Mouse (Mus musculus) brain, embryonic 14.5 days (tissue): ENCODE results near the gene Hpf1. TPM values are rescaled to one million over a fixed set of nuclear protein-coding genes. Genes with fewer than 3 reads are reported as not detected.

Experiments used
- DNase-seq: peaks from one replicate; pipeline ENCODE4 v3.0.0-alpha.2; 2011; ENCODE audit warnings: low read depth
- CTCF ChIP-seq: fragments of 200-500 bp; IDR thresholded peaks from 2 replicates; pipeline ENCODE4 v1.5.1; 2012; ENCODE audit warnings: inconsistent platforms, mild to moderate bottlenecking, moderate library complexity, borderline replicate concordance; ENCODE audit not compliant: insufficient read depth, insufficient read length; ENCODE audit errors: extremely low read depth
- POLR2A ChIP-seq: fragments of 200-500 bp; IDR thresholded peaks from 2 replicates; pipeline ENCODE4 v1.6.1; 2012; ENCODE audit warnings: mild to moderate bottlenecking, inconsistent platforms, borderline replicate concordance; ENCODE audit not compliant: poor library complexity, insufficient read depth, insufficient read length, severe bottlenecking; ENCODE audit errors: extremely low read depth
- polyA plus RNA-seq: library from polyadenylated mRNA; depleted of rRNA; stranded (reverse); fragments of >200 nt; gene quantifications from 2 replicates; pipeline ENCODE4 v1.2.3, GENCODE M21; 2012

The Hpf1 gene
- polyA plus RNA-seq, 1 experiment: 54.7 TPM

GRCm38 (mm10) chr8:60869761-60870160 lies 20.5 kb upstream of the Hpf1 start:
- DNase-seq: no peak
- TF ChIP-seq CTCF (no peak), POLR2A (no peak)

GRCm38 (mm10) chr8:60870231-60871193 lies 19.7 kb upstream of the Hpf1 start:
- no peak for DNase-seq
- TF ChIP-seq POLR2A: no peak
- TF ChIP-seq CTCF: no peak

GRCm38 (mm10) chr8:60878617-60879016 lies 11.6 kb upstream of the Hpf1 start:
- TF ChIP-seq CTCF: no peak
- no peak for TF ChIP-seq POLR2A
- DNase-seq: no peak

GRCm38 (mm10) chr8:60883419-60884137 lies 6.6 kb upstream of the Hpf1 start:
- TF ChIP-seq POLR2A: no peak
- no peak for TF ChIP-seq CTCF
- DNase-seq: no peak

GRCm38 (mm10) chr8:60886736-60887135 lies 3.5 kb upstream of the Hpf1 start:
- TF ChIP-seq CTCF (no peak), POLR2A (no peak)
- DNase-seq: peak; percentile 18

GRCm38 (mm10) chr8:60889131-60889842 lies 931 bp upstream of the Hpf1 start:
- peak; percentile 18 for DNase-seq

GRCm38 (mm10) chr8:60890520-60890874 lies 279 bp downstream of the Hpf1 start:
- no peak for DNase-seq
- TF ChIP-seq POLR2A (no peak), CTCF (no peak)

More at GRCm38 (mm10) chr8:60889131-60889842, 931 bp upstream of the Hpf1 start:
- no peak for TF ChIP-seq POLR2A

- TF ChIP-seq POLR2A (no peak), CTCF (no peak)
- no peak for DNase-seq
Observed at GRCm38 (mm10) chr8:60891757-60892156, 1.5 kb downstream of the Hpf1 start.

DNA sequence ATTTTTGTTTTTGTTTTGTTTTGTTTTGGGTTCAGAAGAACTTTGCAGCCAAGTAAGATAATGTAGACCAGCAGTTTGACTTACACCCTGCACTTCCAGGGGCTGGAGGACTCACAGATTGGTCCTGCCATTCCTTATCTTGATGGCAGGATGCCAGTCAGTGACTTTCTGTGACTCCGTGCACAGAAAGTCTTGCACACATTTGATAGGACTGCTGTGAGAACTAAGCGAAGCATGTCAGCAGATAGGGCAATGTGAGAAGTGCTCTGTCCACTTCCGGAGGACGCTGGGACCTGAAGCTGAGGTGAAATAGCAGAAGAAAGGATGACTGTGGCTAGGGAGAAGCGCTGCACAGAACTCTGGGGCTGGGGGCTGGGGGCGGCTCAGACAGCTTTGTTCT lies 5.7 kb downstream of the Hpf1 start:
- no peak for DNase-seq
- TF ChIP-seq CTCF: no peak
- no peak for TF ChIP-seq POLR2A

DNA sequence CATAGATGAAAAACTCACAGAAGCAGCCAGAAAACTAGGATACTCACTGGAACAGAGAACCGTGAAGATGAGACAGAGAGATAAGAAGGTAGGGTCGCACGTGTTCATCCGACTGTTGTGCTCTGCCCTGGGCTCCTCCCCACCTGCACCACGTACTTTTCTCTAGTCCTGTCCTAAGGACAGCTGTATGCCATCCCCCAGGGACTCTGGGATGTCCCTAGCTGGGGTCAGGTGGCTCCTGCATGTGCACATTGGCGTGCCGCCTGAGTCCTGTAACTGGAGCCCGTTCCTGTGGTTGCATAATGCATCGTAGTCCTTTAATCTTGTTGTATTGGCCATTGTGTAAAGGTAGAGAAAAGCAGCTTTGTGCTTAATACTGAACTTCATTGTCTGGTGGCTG lies 9.9 kb downstream of the Hpf1 start:
- TF ChIP-seq POLR2A (no peak), CTCF (no peak)
- DNase-seq: no peak

- DNase-seq: no peak
- TF ChIP-seq POLR2A (no peak), CTCF (no peak)
Observed at GRCm38 (mm10) chr8:60912081-60912480, 21.9 kb downstream of the Hpf1 start.
